Mouse (Mus musculus): ENCODE measurements around the gene Txnrd2.

GRCm38 (mm10) chr16:18378489-18378888 is 47.7 kb upstream of the Txnrd2 start:
- TF ChIP-seq CTCF (IDR thresholded peaks at IDR 0.05) (no peak), EP300 (IDR thresholded peaks at IDR 0.05) (no peak)

Data from lung, postnatal 0 days (tissue).